ENCODE assay signal across 8 mouse cellular contexts in genomic region chr4:136602568-136602967, GRCm38 (mm10). TPM values are rescaled to one million over a fixed set of nuclear protein-coding genes. Genes with fewer than 3 reads are reported as not detected.
DNase-seq lines count a peak whose midpoint lies in the region; ATAC-seq lines count a peak whose summit lies in the region.

Gene Kdm1a, minus strand, starts transcription at chr4:136602723.

- no peaks in the 10 kb centered on the region for H3K27me3 ChIP-seq in hindbrain, embryonic 11.5 days (ENCODE audit: control insufficient read depth, insufficient read depth, low read length)

- H3K4me2 ChIP-seq in hindbrain, embryonic 11.5 days (replicated peaks; ENCODE audit: low read depth, low read length): peak within 1 kb of the TSS; percentile 50

- DNase-seq in Muller cell, postnatal 12 days (ENCODE audit: inconsistent ontology term): peak; percentile 95
- peak; percentile 94 for DNase-seq in cerebellum, adult 9-11 months
- DNase-seq in frontal cortex, adult 2 months (ENCODE audit: extremely low spot score in 1 of 2, low spot score in 1 of 2): peak; percentile 85 to 98
- peak; percentile 99 for DNase-seq in hindbrain, embryonic 11.5 days (ENCODE audit: low spot score)
- peak; percentile 98 for DNase-seq in layer of hippocampus, postnatal 10 days (ENCODE audit: low spot score in 2 of 2)
- DNase-seq in lung, postnatal 10 days: peak; percentile 96
- DNase-seq in ovary, postnatal 36 days (ENCODE audit: low spot score): peak; percentile 96
- peak; percentile 95 for DNase-seq in thymus, postnatal 25 days

- peak within 1 kb of the TSS; percentile 99 for H3K4me3 ChIP-seq in hindbrain, embryonic 11.5 days (ENCODE audit: low read depth, low read length)

- no peaks in the 10 kb centered on the region; the same call in 1 of the 2 replicates for H3K4me1 ChIP-seq in hindbrain, embryonic 11.5 days (replicated peaks; ENCODE audit: control insufficient read depth, insufficient read depth, low read length)

- H3K9me3 ChIP-seq in hindbrain, embryonic 11.5 days (ENCODE audit: control insufficient read depth, low read length): no peaks in the 10 kb centered on the region

- no peaks in the 10 kb centered on the region for H3K36me3 ChIP-seq in hindbrain, embryonic 11.5 days (ENCODE audit: control insufficient read depth, insufficient read depth, low read length)

- ATAC-seq in hindbrain, embryonic 11.5 days (ENCODE audit: low FRiP score): peak; percentile 93

- peak within 1 kb of the TSS; percentile 99 for H3K9ac ChIP-seq in hindbrain, embryonic 11.5 days (ENCODE audit: low read depth, low read length)

- WGBS in hindbrain, embryonic 11.5 days: under 1% methylated on average over 45 of the region's 45 CpGs

- peak within 1 kb of the TSS; percentile 94 for H3K27ac ChIP-seq in hindbrain, embryonic 11.5 days (ENCODE audit: low read depth, low read length)

RNA-seq across cellular contexts. Expression of gene Kdm1a, which starts in this region (rescaled TPM):
- polyA plus RNA-seq in frontal cortex, adult 2 months (2012; rRNA removed): 69.2 and 76.0 TPM in 2 replicates
- 91.7 and 102 TPM in 2 replicates for polyA plus RNA-seq in hindbrain, embryonic 11.5 days (2014; fragmentation: Nextera tagmentation; extraction: Ambion mirVana)
- total RNA-seq in layer of hippocampus, postnatal 10 days (2021): 100 to 1,000 TPM; 129 to 136 TPM

Comparison
In these comparisons a context has a peak if more than half of its experiments do, and no peak if none do; other contexts are left out.
1. Peak in every context shown above with its lines: DNase-seq, ATAC-seq, H3K4me3 ChIP-seq and H3K27ac ChIP-seq.